Mouse (Mus musculus): ENCODE measurements at regions not wholly inside any gene's neighbourhood (a gene's known extent, or its start where the extent isn't known, plus 50 kb on each side); places are given as distances from the start of the nearest gene placed in this dataset.

- 61% methylated on average over 2 of the region's 2 CpGs for WGBS
- no peaks in the 10 kb centered on the region for H3K27me3 ChIP-seq (ENCODE audit: control insufficient read depth, insufficient read depth, low read length)
These were observed 117.8 kb upstream of the Astn2 start for GRCm38 (mm10) chr4:66522097-66522809.

GRCm38 (mm10) chr4:66520796-66521195 lies 116.4 kb upstream of the Astn2 start:
- H3K9ac ChIP-seq (ENCODE audit: low read length), result no peak overlapping the region
- no peaks in the 10 kb centered on the region for H3K4me1 ChIP-seq (ENCODE audit: control insufficient read depth in 2 of 2, insufficient read depth in 2 of 2, low read length in 2 of 2)
- no peaks in the 10 kb centered on the region for H3K9me3 ChIP-seq (ENCODE audit: control insufficient read depth, low read length)
- H3K4me2 ChIP-seq (ENCODE audit: low read length), result no peak overlapping the region
- no peak overlapping the region for H3K27ac ChIP-seq (replicated peaks in 1 of 2; ENCODE audit: control insufficient read depth in 1 of 2, insufficient read depth in 1 of 2, low read depth in 2 of 2, low read length in 2 of 2)
- no peaks in the 10 kb centered on the region for H3K36me3 ChIP-seq (ENCODE audit: control insufficient read depth, insufficient read depth, low read length)
- no peak overlapping the region for H3K4me3 ChIP-seq (ENCODE audit: control insufficient read depth in 1 of 2, insufficient read depth in 1 of 2, low read depth in 1 of 2, low read length in 2 of 2)
- ATAC-seq (ENCODE audit: insufficient number of reproducible peaks, insufficient read depth, low FRiP score, low read depth), result no peak
- no peaks in the 10 kb centered on the region for H3K27me3 ChIP-seq (ENCODE audit: control insufficient read depth, insufficient read depth, low read length)
- 61% methylated on average over 3 of the region's 3 CpGs for WGBS

More at GRCm38 (mm10) chr4:66522097-66522809, 117.8 kb upstream of the Astn2 start:
- H3K4me3 ChIP-seq (ENCODE audit: control insufficient read depth in 1 of 2, insufficient read depth in 1 of 2, low read depth in 1 of 2, low read length in 2 of 2), result no peak overlapping the region
- H3K9ac ChIP-seq (ENCODE audit: low read length), result no peak overlapping the region
- no peaks in the 10 kb centered on the region for H3K4me1 ChIP-seq (ENCODE audit: control insufficient read depth in 2 of 2, insufficient read depth in 2 of 2, low read length in 2 of 2)
- no peaks in the 10 kb centered on the region for H3K36me3 ChIP-seq (ENCODE audit: control insufficient read depth, insufficient read depth, low read length)
- no peak overlapping the region for H3K4me2 ChIP-seq (ENCODE audit: low read length)
- no peaks in the 10 kb centered on the region for H3K9me3 ChIP-seq (ENCODE audit: control insufficient read depth, low read length)
- ATAC-seq (ENCODE audit: insufficient number of reproducible peaks, insufficient read depth, low FRiP score, low read depth), result no peak
- H3K27ac ChIP-seq (replicated peaks in 1 of 2; ENCODE audit: control insufficient read depth in 1 of 2, insufficient read depth in 1 of 2, low read depth in 2 of 2, low read length in 2 of 2), result no peak overlapping the region

GRCm38 (mm10) chr4:66515815-66516214 lies 111.4 kb upstream of the Astn2 start:
- WGBS, result 86% methylated on average over 1 of the region's 1 CpGs
- no peaks in the 10 kb centered on the region for H3K9me3 ChIP-seq (ENCODE audit: control insufficient read depth, low read length)
- H3K36me3 ChIP-seq (ENCODE audit: control insufficient read depth, insufficient read depth, low read length), result no peaks in the 10 kb centered on the region
- H3K4me3 ChIP-seq (ENCODE audit: control insufficient read depth in 1 of 2, insufficient read depth in 1 of 2, low read depth in 1 of 2, low read length in 2 of 2), result no peak overlapping the region
- H3K4me1 ChIP-seq (ENCODE audit: control insufficient read depth in 2 of 2, insufficient read depth in 2 of 2, low read length in 2 of 2), result no peaks in the 10 kb centered on the region
- no peak for ATAC-seq (ENCODE audit: insufficient number of reproducible peaks, insufficient read depth, low FRiP score, low read depth)
- H3K27ac ChIP-seq (replicated peaks in 1 of 2; ENCODE audit: control insufficient read depth in 1 of 2, insufficient read depth in 1 of 2, low read depth in 2 of 2, low read length in 2 of 2), result no peak overlapping the region
- H3K9ac ChIP-seq (ENCODE audit: low read length), result no peak overlapping the region
- no peak overlapping the region for H3K4me2 ChIP-seq (ENCODE audit: low read length)
- H3K27me3 ChIP-seq (ENCODE audit: control insufficient read depth, insufficient read depth, low read length), result no peaks in the 10 kb centered on the region

GRCm38 (mm10) chr4:66483496-66483895 lies 79.1 kb upstream of the Astn2 start:
- H3K4me1 ChIP-seq (ENCODE audit: control insufficient read depth in 2 of 2, insufficient read depth in 2 of 2, low read length in 2 of 2), result peaks cover 2 to 14% of the 10 kb centered on the region in 2 experiments
- 60% methylated on average over 6 of the region's 6 CpGs for WGBS
- H3K27ac ChIP-seq (replicated peaks in 1 of 2; ENCODE audit: control insufficient read depth in 1 of 2, insufficient read depth in 1 of 2, low read depth in 2 of 2, low read length in 2 of 2), result peak overlapping the region; percentile 16 to 25; a peak in 3 of 4 replicates
- no peak overlapping the region for H3K9ac ChIP-seq (ENCODE audit: low read length)
- no peak for ATAC-seq (ENCODE audit: insufficient number of reproducible peaks, insufficient read depth, low FRiP score, low read depth)
- no peaks in the 10 kb centered on the region for H3K36me3 ChIP-seq (ENCODE audit: control insufficient read depth, insufficient read depth, low read length)
- no peaks in the 10 kb centered on the region for H3K9me3 ChIP-seq (ENCODE audit: control insufficient read depth, low read length)
- H3K4me2 ChIP-seq (ENCODE audit: low read length), result no peak overlapping the region
- no peaks in the 10 kb centered on the region for H3K27me3 ChIP-seq (ENCODE audit: control insufficient read depth, insufficient read depth, low read length)
- no peak overlapping the region for H3K4me3 ChIP-seq (ENCODE audit: control insufficient read depth in 1 of 2, insufficient read depth in 1 of 2, low read depth in 1 of 2, low read length in 2 of 2)

- WGBS, result 27% methylated on average over 2 of the region's 2 CpGs
- Histone ChIP-seq H3K4me1 (ENCODE audit: control insufficient read depth in 2 of 2, insufficient read depth in 2 of 2, low read length in 2 of 2) (peaks cover 2 to 14% of the 10 kb centered on the region in 2 experiments), H3K27ac (replicated peaks in 1 of 2; ENCODE audit: control insufficient read depth in 1 of 2, insufficient read depth in 1 of 2, low read depth in 2 of 2, low read length in 2 of 2) (peak overlapping the region; percentile 5 to 25; a peak in 3 of 4 replicates), H3K9ac (ENCODE audit: low read length) (no peak overlapping the region), H3K9me3 (ENCODE audit: control insufficient read depth, low read length) (no peaks in the 10 kb centered on the region), H3K4me2 (ENCODE audit: low read length) (no peak overlapping the region), H3K27me3 (ENCODE audit: control insufficient read depth, insufficient read depth, low read length) (no peaks in the 10 kb centered on the region), H3K4me3 (ENCODE audit: control insufficient read depth in 1 of 2, insufficient read depth in 1 of 2, low read depth in 1 of 2, low read length in 2 of 2) (no peak overlapping the region), H3K36me3 (ENCODE audit: control insufficient read depth, insufficient read depth, low read length) (no peaks in the 10 kb centered on the region)
- ATAC-seq (ENCODE audit: insufficient number of reproducible peaks, insufficient read depth, low FRiP score, low read depth), result peak; percentile 91
These were observed 78.3 kb upstream of the Astn2 start for GRCm38 (mm10) chr4:66482495-66483291.

GRCm38 (mm10) chr4:66478601-66479217 lies 74.3 kb upstream of the Astn2 start:
- no peak for ATAC-seq (ENCODE audit: insufficient number of reproducible peaks, insufficient read depth, low FRiP score, low read depth)
- Histone ChIP-seq H3K9ac (ENCODE audit: low read length) (no peak overlapping the region), H3K4me1 (ENCODE audit: control insufficient read depth in 2 of 2, insufficient read depth in 2 of 2, low read length in 2 of 2) (peaks cover 2 to 14% of the 10 kb centered on the region in 2 experiments), H3K9me3 (ENCODE audit: control insufficient read depth, low read length) (no peaks in the 10 kb centered on the region), H3K27me3 (ENCODE audit: control insufficient read depth, insufficient read depth, low read length) (no peaks in the 10 kb centered on the region), H3K27ac (replicated peaks in 1 of 2; ENCODE audit: control insufficient read depth in 1 of 2, insufficient read depth in 1 of 2, low read depth in 2 of 2, low read length in 2 of 2) (no peak overlapping the region), H3K36me3 (ENCODE audit: control insufficient read depth, insufficient read depth, low read length) (no peaks in the 10 kb centered on the region), H3K4me3 (ENCODE audit: control insufficient read depth in 1 of 2, insufficient read depth in 1 of 2, low read depth in 1 of 2, low read length in 2 of 2) (no peak overlapping the region), H3K4me2 (ENCODE audit: low read length) (no peak overlapping the region)
- WGBS, result 79% methylated on average over 8 of the region's 8 CpGs
